Mouse (Mus musculus) lung, postnatal 0 days (tissue): ENCODE results near the gene Fbxl18.
"Not testable (repeated sequence)": the region's sequence is repeated elsewhere in the genome, so short reads cannot be mapped to it uniquely, and the experiment has no call there.

Source experiments
- CTCF ChIP-seq: IDR thresholded peaks from 2 replicates; pipeline ENCODE4 v1.5.1; 2016; ENCODE audit warnings: antibody characterized with exemption, mild to moderate bottlenecking
- EP300 ChIP-seq: IDR thresholded peaks from 2 replicates; pipeline ENCODE4 v1.6.1; 2016; ENCODE audit warnings: antibody characterized with exemption, mild to moderate bottlenecking, control low read depth

DNA sequence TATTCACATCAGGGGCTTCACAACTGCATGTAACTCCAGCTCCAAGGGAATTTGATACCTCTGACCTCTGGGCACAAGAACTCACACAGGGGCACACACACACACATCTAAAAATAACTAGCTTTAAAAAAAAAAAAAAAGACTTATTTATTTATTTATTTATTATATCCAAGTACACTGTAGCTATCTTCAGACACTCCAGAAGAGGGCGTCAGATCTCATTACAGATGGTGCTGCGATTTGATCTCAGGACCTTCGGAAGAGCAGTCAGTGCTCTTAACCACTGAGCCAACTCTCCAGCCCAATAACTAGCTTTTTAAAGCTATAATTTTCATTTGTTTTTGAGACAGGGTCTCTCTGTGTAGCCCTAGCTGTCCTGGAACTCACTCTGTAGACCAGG is 7.7 kb downstream of the Fbxl18 start:
- peak; percentile 15; the same call in 1 of the 2 replicates for TF ChIP-seq CTCF
- not testable (repeated sequence) for TF ChIP-seq EP300
